Mouse (Mus musculus) erythroblast, embryonic 14.5 days (primary cell): ENCODE measurements around the gene Tmc2. TPM values are rescaled to one million over a fixed set of nuclear protein-coding genes. Genes with fewer than 3 reads are reported as not detected.

Experiments
- H3K27me3 ChIP-seq: 2 replicates; pipeline ENCODE4 v1.6.1; 2012; ENCODE audit warnings: inconsistent platforms; ENCODE audit not compliant: control insufficient read depth
- H3K36me3 ChIP-seq: 2 replicates; pipeline ENCODE4 v1.6.1; 2012; ENCODE audit warnings: mild to moderate bottlenecking, inconsistent platforms; ENCODE audit not compliant: control insufficient read depth
- H3K4me1 ChIP-seq: 2 replicates; pipeline ENCODE4 v1.6.1; 2012; ENCODE audit warnings: inconsistent platforms; ENCODE audit not compliant: control insufficient read depth
- H3K4me3 ChIP-seq: replicated peaks from 2 replicates; pipeline ENCODE3; 2012; ENCODE audit warnings: moderate library complexity, mild to moderate bottlenecking, inconsistent platforms
- H3K9me3 ChIP-seq: 2 replicates; pipeline ENCODE4 v1.6.1; 2012; ENCODE audit warnings: low read length, inconsistent platforms, mixed read lengths; ENCODE audit not compliant: control insufficient read depth
- GATA1 ChIP-seq: IDR thresholded peaks from 2 replicates; pipeline ENCODE4 v1.6.1; 2012; ENCODE audit warnings: low read length, inconsistent platforms, mixed read lengths
- TAL1 ChIP-seq: IDR thresholded peaks from 3 replicates; pipeline ENCODE4 v1.6.1; 2012; ENCODE audit warnings: low read length, inconsistent platforms, mixed read lengths
- polyA plus RNA-seq: library from polyadenylated mRNA; stranded (reverse); fragments of >175 nt; gene quantifications from 2 replicates; pipeline ENCODE4 v1.2.3, GENCODE M21; 2012

Gene Tmc2
- polyA plus RNA-seq, 1 experiment = not detected

- Histone ChIP-seq H3K4me3 (peak within 1 kb of the TSS; percentile 82), H3K27me3 (no peaks in the 10 kb centered on the region), H3K4me1 (peaks cover 45% of the 10 kb centered on the region), H3K36me3 (peaks cover 42% of the 10 kb centered on the region), H3K9me3 (no peaks in the 10 kb centered on the region)
- TF ChIP-seq TAL1 (no peak), GATA1 (no peak)
Observed at GRCm38 (mm10) chr2:130274149-130274861, 79.3 kb downstream of the Tmc2 start, which contains the start of gene Nop56. Gene Nop56 (plus strand): TSS chr2:130274430.

DNA sequence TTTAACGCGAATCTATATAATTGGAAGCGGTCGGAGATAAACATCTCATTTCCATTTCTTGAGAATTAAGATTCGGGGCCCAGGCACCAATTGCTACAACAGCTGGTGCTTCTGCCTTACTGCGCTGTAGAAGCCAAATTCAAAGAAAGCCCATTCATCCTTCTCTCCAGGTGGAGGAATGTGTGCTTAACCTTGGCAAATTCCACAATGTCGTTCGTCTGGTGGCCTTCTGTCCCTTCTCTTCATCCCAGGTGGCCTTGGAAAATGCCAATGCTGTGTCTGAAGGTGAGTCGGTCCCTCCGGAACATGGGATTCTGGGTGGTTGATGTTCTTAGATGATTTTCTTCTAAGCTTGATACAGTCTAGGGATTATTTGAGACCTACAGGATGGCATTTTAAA, 79.9 kb downstream of the Tmc2 start:
- H3K27me3 ChIP-seq = no peaks in the 10 kb centered on the region
- H3K4me1 ChIP-seq = peaks cover 50% of the 10 kb centered on the region
- TF ChIP-seq GATA1 (no peak), TAL1 (no peak)
- H3K36me3 ChIP-seq = peaks cover 48% of the 10 kb centered on the region
- H3K9me3 ChIP-seq = no peaks in the 10 kb centered on the region
- peak overlapping the region; percentile 82 for H3K4me3 ChIP-seq

GRCm38 (mm10) chr2:130275649-130276048, 80.7 kb downstream of the Tmc2 start:
- Histone ChIP-seq H3K4me3 (peak overlapping the region; percentile 82), H3K36me3 (peaks cover 56% of the 10 kb centered on the region), H3K9me3 (no peaks in the 10 kb centered on the region), H3K4me1 (peaks cover 55% of the 10 kb centered on the region), H3K27me3 (no peaks in the 10 kb centered on the region)
- TF ChIP-seq GATA1 (no peak), TAL1 (no peak)

GRCm38 (mm10) chr2:130279600-130280091, 84.7 kb downstream of the Tmc2 start:
- H3K9me3 ChIP-seq = no peaks in the 10 kb centered on the region
- H3K27me3 ChIP-seq = no peaks in the 10 kb centered on the region
- TF ChIP-seq GATA1 = no peak
- TF ChIP-seq TAL1 = no peak
- peaks cover 63% of the 10 kb centered on the region for H3K4me1 ChIP-seq
- H3K36me3 ChIP-seq = peaks cover 79% of the 10 kb centered on the region
- no peak overlapping the region for H3K4me3 ChIP-seq

DNA sequence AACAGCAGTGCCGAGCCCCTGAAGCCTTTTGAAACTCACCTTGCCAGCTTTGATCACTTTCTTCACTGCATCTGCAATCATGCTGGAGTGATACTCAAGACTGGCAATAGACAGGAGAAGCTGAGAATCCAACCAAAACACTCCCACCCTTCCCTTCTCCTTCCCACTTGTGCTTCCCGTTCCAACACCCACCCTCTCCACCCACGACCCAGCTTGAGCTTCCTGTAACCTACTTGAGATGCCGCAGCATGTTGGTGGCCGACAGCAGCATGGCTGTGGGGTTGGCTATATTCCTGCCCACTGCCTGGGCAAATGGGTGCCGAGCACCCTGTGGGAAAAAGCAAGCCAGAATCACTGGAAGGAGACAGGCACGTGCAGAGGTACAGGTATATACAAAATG, 85.2 kb downstream of the Tmc2 start:
- TF ChIP-seq TAL1 (no peak), GATA1 (no peak)
- Histone ChIP-seq H3K27me3 (no peaks in the 10 kb centered on the region), H3K4me3 (no peak overlapping the region), H3K4me1 (peaks cover 63% of the 10 kb centered on the region), H3K9me3 (no peaks in the 10 kb centered on the region), H3K36me3 (peaks cover 75% of the 10 kb centered on the region)

DNA sequence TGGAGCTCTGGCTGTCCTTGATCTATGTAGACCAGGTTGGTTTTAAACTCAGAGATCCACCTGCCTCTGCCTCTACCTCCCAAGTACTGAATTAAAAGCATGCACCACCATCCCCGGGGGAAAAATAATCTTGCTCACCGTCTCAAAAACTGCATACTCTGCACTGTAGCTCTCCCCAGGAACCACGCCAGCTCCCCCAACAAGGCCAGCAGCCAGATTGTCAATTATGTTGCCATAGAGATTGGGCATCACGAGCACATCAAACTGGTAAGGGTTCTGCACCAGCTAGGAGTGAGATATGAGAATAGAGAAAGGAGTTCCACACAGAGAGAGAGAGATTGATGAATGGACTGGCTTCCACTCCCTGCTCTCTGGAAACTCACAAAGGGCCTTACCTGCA, 85.8 kb downstream of the Tmc2 start:
- H3K27me3 ChIP-seq = no peaks in the 10 kb centered on the region
- peaks cover 63% of the 10 kb centered on the region for H3K4me1 ChIP-seq
- H3K36me3 ChIP-seq = peaks cover 69% of the 10 kb centered on the region
- TF ChIP-seq TAL1 = no peak
- TF ChIP-seq GATA1 = no peak
- H3K4me3 ChIP-seq = no peak overlapping the region
- H3K9me3 ChIP-seq = no peaks in the 10 kb centered on the region

DNA sequence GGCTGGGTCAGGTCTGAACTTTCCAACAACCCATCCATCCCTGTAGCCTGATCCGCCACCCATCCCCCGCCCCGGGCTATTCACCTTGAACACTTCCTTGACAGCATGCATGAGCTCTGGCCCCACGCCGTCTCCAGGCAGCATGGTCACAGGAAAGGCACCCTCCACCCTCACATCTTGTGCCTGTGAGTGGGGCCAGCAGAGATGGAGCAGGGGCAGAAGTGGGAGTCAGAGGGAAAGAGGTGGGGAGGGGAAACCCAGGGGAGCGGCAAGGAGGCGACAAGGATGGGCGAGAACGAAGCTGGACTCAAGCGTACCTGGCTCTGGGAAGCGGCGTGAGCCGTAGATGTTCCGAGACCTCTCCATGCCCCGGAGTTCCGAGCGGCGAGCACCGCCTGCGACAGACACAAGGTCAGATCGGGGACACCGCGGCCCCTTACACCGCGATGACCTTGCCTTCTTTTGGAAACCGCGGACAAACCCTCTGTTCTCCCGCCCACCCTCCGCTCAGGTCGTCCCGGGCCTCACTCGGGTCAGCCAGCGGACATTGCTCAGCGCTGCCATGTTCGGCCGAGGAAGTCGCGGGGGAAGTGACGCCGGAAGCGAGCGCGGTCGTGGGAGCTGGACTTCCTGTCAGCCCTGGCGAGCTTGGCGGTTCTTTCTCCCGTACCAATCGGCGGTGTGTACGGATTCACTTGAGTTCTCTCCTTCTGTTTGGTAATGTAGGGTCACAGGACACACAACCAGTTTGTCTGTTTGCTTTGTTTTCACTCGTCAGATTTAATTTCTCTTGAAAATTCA, 89.1 kb downstream of the Tmc2 start, which contains the start of gene Idh3b:
Idh3b (minus strand) TSS at position 694 of the 801 bp plus-strand sequence.
- Histone ChIP-seq H3K4me3 (peak within 1 kb of the TSS; percentile 70), H3K9me3 (no peaks in the 10 kb centered on the region), H3K36me3 (peaks cover 39% of the 10 kb centered on the region), H3K27me3 (peaks cover 4% of the 10 kb centered on the region), H3K4me1 (peaks cover 47% of the 10 kb centered on the region)
- TF ChIP-seq TAL1 (no peak), GATA1 (no peak)

- Histone ChIP-seq H3K36me3 (no peaks in the 10 kb centered on the region), H3K27me3 (peaks cover 45% of the 10 kb centered on the region), H3K4me3 (no peak overlapping the region), H3K9me3 (no peaks in the 10 kb centered on the region), H3K4me1 (peaks cover 14% of the 10 kb centered on the region)
- TF ChIP-seq GATA1 (no peak), TAL1 (no peak)
Observed at GRCm38 (mm10) chr2:130289086-130289485, 94.1 kb downstream of the Tmc2 start.

DNA sequence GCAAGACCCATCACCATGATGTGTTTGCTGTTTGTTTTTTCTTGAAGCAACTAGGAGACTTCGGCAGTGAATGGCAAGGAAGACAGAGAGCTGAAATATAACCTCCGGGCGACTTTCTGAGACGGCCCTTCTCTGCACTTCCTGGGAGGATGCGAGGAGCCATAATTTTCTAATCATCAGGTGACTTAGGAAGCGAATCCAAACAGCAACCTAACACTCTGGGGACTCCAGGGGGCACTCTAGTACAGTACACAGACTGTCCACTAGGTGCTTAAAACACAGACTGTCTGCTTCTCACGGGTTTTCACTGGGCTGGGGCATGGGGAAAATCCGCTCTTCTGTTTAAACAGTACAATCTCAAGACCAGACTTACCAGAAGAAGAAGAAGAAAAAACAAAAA, 96.4 kb downstream of the Tmc2 start:
- TF ChIP-seq GATA1 (no peak), TAL1 (no peak)
- Histone ChIP-seq H3K9me3 (peaks cover 6% of the 10 kb centered on the region; the same call in 1 of the 2 replicates), H3K27me3 (peaks cover 68% of the 10 kb centered on the region), H3K4me1 (no peaks in the 10 kb centered on the region), H3K4me3 (no peak overlapping the region), H3K36me3 (no peaks in the 10 kb centered on the region)
